Mouse (Mus musculus): Measurements from ENCODE around the gene Tmem11.

GRCm38 (mm10) chr11:60909626-60910025, 30.6 kb upstream of the Tmem11 start:
- TF ChIP-seq HCFC1 (IDR thresholded peaks at IDR 0.05; ENCODE audit: borderline replicate concordance, insufficient read depth, low read length) (no peak), MAFK (IDR thresholded peaks at IDR 0.05; ENCODE audit: insufficient read depth, low read depth, low read length) (no peak)
